Mouse (Mus musculus) layer of hippocampus, adult 18-20 months (tissue): Measurements from ENCODE around the gene Pxn. TPM values are rescaled to one million over a fixed set of nuclear protein-coding genes. Genes with fewer than 3 reads are reported as not detected.
"Not testable (repeated sequence)": the region's sequence is repeated elsewhere in the genome, so short reads cannot be mapped to it uniquely, and the experiment has no call there.

Source experiments
- DNase-seq, 2 experiments: peaks; one replicate each; pipeline ENCODE4 v3.0.0; 2022; ENCODE audit warnings: low spot score in 2 of 2
- microRNA-seq, 2 experiments: library from miRNA; unstranded; fragments of <30 nt; microRNA quantifications; one replicate each; pipeline ENCODE4 v1.2.0; 2021
- total RNA-seq, 2 experiments: library from RNA; stranded (reverse); gene quantifications; 2 replicates each; pipeline ENCODE4 v1.2.3; 2021

Gene Pxn
- total RNA-seq, 2 experiments from 2014 or later, result 34.5 to 42.3 TPM

- DNase-seq, result peak in 1 of 2 experiments; percentile 51
Observed at GRCm38 (mm10) chr5:115572679-115573535, 66.4 kb downstream of the Pxn start.

DNA sequence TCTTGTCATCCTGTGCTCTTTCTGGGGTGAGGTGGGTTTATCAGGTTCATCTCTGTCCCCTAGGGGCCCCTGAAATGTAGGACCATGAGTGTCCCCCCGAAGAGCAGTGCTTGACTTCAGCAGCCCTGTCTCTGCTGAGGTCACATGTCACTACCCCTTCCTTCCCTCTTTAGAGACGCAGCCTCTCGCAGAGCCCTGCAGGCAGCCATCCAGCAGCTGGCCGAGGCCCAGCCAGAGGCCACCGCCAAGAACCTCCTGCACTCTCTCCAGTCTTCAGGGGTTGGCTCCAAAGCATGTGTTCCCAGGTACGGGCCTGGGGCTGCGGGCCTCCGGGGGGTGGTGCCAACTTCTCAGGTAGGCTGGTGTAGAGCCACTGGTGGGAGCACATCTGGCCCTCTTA, 68.5 kb downstream of the Pxn start:
- DNase-seq, result no peak

DNA sequence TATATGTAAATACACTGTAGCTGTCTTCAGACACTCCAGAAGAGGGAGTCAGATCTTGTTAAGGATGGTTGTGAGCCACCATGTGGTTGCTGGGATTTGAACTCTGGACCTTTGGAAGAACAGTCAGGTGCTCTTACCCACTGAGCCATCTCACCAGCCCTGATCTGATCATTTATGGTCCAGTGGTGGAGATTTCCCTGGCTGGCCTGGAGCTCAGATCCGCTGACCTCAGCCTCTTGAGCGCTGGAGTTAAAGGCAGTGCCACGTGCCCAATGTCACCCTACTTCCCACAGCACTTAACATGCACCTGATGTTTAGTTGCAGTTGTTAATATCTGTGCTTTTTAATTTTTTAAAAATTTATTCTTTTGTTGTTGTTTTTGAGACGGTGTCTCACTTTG, 71.2 kb downstream of the Pxn start:
- DNase-seq, result not testable (repeated sequence)

GRCm38 (mm10) chr5:115578922-115579321, 72.4 kb downstream of the Pxn start:
- no peak for DNase-seq

GRCm38 (mm10) chr5:115579363-115579762, 72.9 kb downstream of the Pxn start:
- no peak for DNase-seq

- no peak for DNase-seq
Observed at GRCm38 (mm10) chr5:115580229-115581001, 73.9 kb downstream of the Pxn start.

- no peak for DNase-seq
Observed at GRCm38 (mm10) chr5:115581662-115582061, 75.2 kb downstream of the Pxn start.

- no peak for DNase-seq
Observed at GRCm38 (mm10) chr5:115585616-115586015, 79.1 kb downstream of the Pxn start.

- peak in 1 of 2 experiments; percentile 25 for DNase-seq
Observed at GRCm38 (mm10) chr5:115586166-115586565, 79.7 kb downstream of the Pxn start.

DNA sequence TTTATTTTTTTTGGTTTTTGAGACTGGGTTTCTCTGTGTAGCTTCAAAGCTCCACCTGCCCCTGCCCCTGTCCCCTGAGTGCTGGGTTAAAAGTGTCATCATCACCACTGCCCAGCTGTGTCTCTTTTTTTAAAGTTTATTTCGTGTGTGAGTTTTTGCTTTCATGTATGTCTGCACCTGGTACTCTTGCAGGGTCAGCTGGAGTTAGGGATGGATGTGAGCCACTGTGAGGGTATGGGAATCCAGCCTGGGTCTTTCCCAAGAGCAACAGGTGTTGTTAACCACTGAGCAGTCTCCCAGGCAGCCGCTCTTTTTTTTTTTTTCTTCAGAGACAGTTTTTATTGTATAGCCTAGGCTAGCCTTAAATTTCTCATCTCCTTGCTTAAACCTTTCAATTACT, 80.3 kb downstream of the Pxn start:
- DNase-seq, result no peak

DNA sequence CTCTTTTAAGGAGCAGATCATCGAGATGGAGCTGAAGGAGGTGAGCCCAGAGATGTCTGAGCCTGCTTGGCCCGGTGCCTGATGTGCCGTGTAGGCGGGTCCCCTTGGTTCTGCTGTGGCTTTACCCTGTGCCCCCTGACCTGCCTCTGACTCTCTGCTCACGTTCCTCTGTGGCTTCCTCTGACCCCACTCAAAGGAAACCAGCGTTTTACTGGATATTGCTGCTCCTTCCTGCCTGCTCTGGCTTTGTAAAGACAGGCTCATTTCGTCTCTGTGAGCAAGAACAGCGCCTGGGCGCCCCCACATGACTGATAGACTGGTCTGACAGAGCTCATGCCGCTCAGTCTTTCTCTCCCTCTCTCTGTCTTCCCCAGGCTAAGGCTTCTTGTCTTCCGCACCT, 84.6 kb downstream of the Pxn start:
- no peak for DNase-seq

DNA sequence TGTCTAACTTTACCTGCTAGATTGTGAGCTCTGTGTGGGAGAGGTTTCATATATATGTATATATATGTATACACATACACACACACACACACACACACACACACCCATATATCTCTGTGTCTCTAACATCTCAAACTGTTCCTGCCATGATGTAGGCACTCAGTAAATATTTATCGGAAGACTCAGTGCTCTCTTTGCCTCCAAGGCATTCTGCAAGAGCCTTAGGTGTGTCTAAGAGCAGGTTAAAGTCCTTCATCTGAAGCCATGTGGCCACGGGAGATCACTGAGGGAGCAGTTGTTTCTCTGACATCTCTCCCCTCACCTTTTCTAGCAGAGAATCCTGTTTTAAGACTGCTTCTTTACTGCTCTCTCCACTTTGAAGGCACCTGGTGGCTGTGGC, 85.0 kb downstream of the Pxn start:
- DNase-seq, result no peak

GRCm38 (mm10) chr5:115603561-115603960, 97.1 kb downstream of the Pxn start:
- DNase-seq, result no peak

Small RNA genes within 50 kb of the gene (microRNA-seq; reads per million reads assigned to microRNA genes)
- 0.25 to 0.39 reads per million in 2 experiments for gene Mir7029

Other genes starting within 250 kb of the Pxn start
- 100 to 1,000 TPM; 240 to 249 TPM for gene Rnf10, start 233.8 kb upstream of the Pxn start, total RNA-seq
- 10 to 100 TPM; 42.0 to 44.9 TPM for gene Coq5, start 227.0 kb upstream of the Pxn start, total RNA-seq
- gene Dynll1, start 205.7 kb upstream of the Pxn start, total RNA-seq, result 100 to 1,000 TPM; 720 to 803 TPM
- gene Srsf9, start 179.5 kb upstream of the Pxn start, total RNA-seq, result 10 to 100 TPM; 81.2 to 88.2 TPM
- gene Gatc, start 165.5 kb upstream of the Pxn start, total RNA-seq, result 10 to 100 TPM; 17.9 to 21.8 TPM
- gene Triap1, start 165.5 kb upstream of the Pxn start, total RNA-seq, result 10 to 100 TPM; 22.7 to 26.4 TPM
- gene Cox6a1, start 157.7 kb upstream of the Pxn start, total RNA-seq, result 100 to 1,000 TPM; 742 to 760 TPM
- 10 to 100 TPM; 50.7 to 53.3 TPM for gene Msi1, start 77.1 kb upstream of the Pxn start, total RNA-seq
- not detected for gene Pla2g1b, start 40.4 kb upstream of the Pxn start, total RNA-seq
- 10 to 100 TPM; 27.9 to 35.7 TPM for gene Sirt4, start 22.0 kb upstream of the Pxn start, total RNA-seq
- gene Rplp0, start 52.8 kb downstream of the Pxn start, total RNA-seq, result 100 to 1,000 TPM; 210 to 218 TPM
- 10 to 100 TPM; 64.0 to 68.7 TPM for gene Gcn1l1, start 58.6 kb downstream of the Pxn start, total RNA-seq
- 100 to 1,000 TPM in 1 of 2 experiments, 10 to 100 TPM in 1; 97.7 to 100 TPM for gene Rab35, start 125.2 kb downstream of the Pxn start, total RNA-seq
- gene Bicdl1, start 224.9 kb downstream of the Pxn start, total RNA-seq, result 100 to 1,000 TPM; 131 to 139 TPM